In genomic region chr4:134129482-134129881, GRCm38 (mm10) we compare ENCODE assay signal across 8 mouse cellular contexts. TPM values are rescaled to one million over a fixed set of nuclear protein-coding genes. Genes with fewer than 3 reads are reported as not detected.
DNase-seq lines count a peak whose midpoint lies in the region; ATAC-seq and TF ChIP-seq lines count a peak whose summit lies in the region.

No protein-coding gene starts in this region.

- H3K36me3 ChIP-seq in heart, embryonic 10.5 days: peaks cover 29% of the 10 kb centered on the region
- no peaks in the 10 kb centered on the region for H3K36me3 ChIP-seq in forebrain, postnatal 0 days (ENCODE audit: insufficient read depth)
- peaks cover 30% of the 10 kb centered on the region for H3K36me3 ChIP-seq in liver, embryonic 12.5 days

- WGBS in heart, embryonic 10.5 days: 30% methylated on average over 6 of the region's 6 CpGs
- 50% methylated on average over 6 of the region's 6 CpGs for WGBS in forebrain, postnatal 0 days
- WGBS in liver, embryonic 12.5 days (ENCODE audit: insufficient replicate concordance): 21% methylated on average over 6 of the region's 6 CpGs

- H3K4me3 ChIP-seq in heart, embryonic 10.5 days: peak overlapping the region; percentile 75
- no peak overlapping the region for H3K4me3 ChIP-seq in forebrain, postnatal 0 days (ENCODE audit: low read depth, low read length)
- peak overlapping the region; percentile 75 for H3K4me3 ChIP-seq in liver, embryonic 12.5 days

- no peak for ATAC-seq in forebrain, postnatal 0 days
- ATAC-seq in liver, embryonic 12.5 days: no peak
- peak; percentile 55 for ATAC-seq in monocyte, adult 5-6 weeks (replicated peaks; ENCODE audit: insufficient number of reproducible peaks, low FRiP score, low TSS enrichment, poor library complexity, severe bottlenecking)

- no peaks in the 10 kb centered on the region for H3K9me3 ChIP-seq in heart, embryonic 10.5 days
- H3K9me3 ChIP-seq in forebrain, postnatal 0 days (ENCODE audit: low read length): no peaks in the 10 kb centered on the region
- no peaks in the 10 kb centered on the region for H3K9me3 ChIP-seq in liver, embryonic 12.5 days (replicated peaks)

- no peak for DNase-seq in heart, embryonic 10.5 days (ENCODE audit: low spot score)
- no peak for DNase-seq in heart, postnatal 14 days
- peak; percentile 80 for DNase-seq in 416B (ENCODE audit: low read depth)
- no peak for DNase-seq in forebrain, postnatal 0 days
- no peak for DNase-seq in embryo, embryonic 9.5 days (ENCODE audit: extremely low spot score)
- DNase-seq in urinary bladder, postnatal 10 days (ENCODE audit: low spot score): no peak

- TF ChIP-seq CTCF in forebrain, postnatal 0 days (IDR thresholded peaks at IDR 0.05; ENCODE audit: low read depth): no peak

- intact Hi-C loops in heart, postnatal 14 days (cut with DNase I): no loop called here

- H3K9ac ChIP-seq in forebrain, postnatal 0 days: no peak overlapping the region
- H3K9ac ChIP-seq in liver, embryonic 12.5 days: peak overlapping the region; percentile 83

- H3K4me1 ChIP-seq in heart, embryonic 10.5 days: peaks cover 54% of the 10 kb centered on the region
- H3K4me1 ChIP-seq in forebrain, postnatal 0 days (ENCODE audit: insufficient read depth): peaks cover 15% of the 10 kb centered on the region
- peaks cover 63% of the 10 kb centered on the region for H3K4me1 ChIP-seq in liver, embryonic 12.5 days

- H3K27ac ChIP-seq in heart, embryonic 10.5 days: peak overlapping the region; percentile 89; the same call in 1 of the 2 replicates
- no peak overlapping the region for H3K27ac ChIP-seq in forebrain, postnatal 0 days (ENCODE audit: low read depth, low read length)
- peak overlapping the region; percentile 82 for H3K27ac ChIP-seq in liver, embryonic 12.5 days

- no peaks in the 10 kb centered on the region for H3K27me3 ChIP-seq in heart, embryonic 10.5 days (ENCODE audit: insufficient read depth, poor library complexity, severe bottlenecking)
- H3K27me3 ChIP-seq in forebrain, postnatal 0 days (ENCODE audit: insufficient read depth, low read length): no peaks in the 10 kb centered on the region
- no peaks in the 10 kb centered on the region for H3K27me3 ChIP-seq in liver, embryonic 12.5 days (replicated peaks)

- peak overlapping the region; percentile 89 for H3K4me2 ChIP-seq in forebrain, postnatal 0 days (ENCODE audit: low read depth)
- peak overlapping the region; percentile 94 for H3K4me2 ChIP-seq in liver, embryonic 12.5 days

RNA-seq across cellular contexts. Expression of gene Sh3bgrl3, which starts 0.9 kb away (rescaled TPM):
- 188 and 243 TPM in 2 replicates for polyA plus RNA-seq in heart, embryonic 10.5 days (2016; fragmentation: Nextera tagmentation; extraction: Ambion mirVana)
- 10 to 100 TPM; 47.4 to 51.4 TPM for total RNA-seq in heart, postnatal 14 days (2021)
- 124 and 162 TPM in 2 replicates for total RNA-seq in forebrain, postnatal 0 days (2014; rRNA removed)
- 554 and 579 TPM in 2 replicates for polyA plus RNA-seq in forebrain, postnatal 0 days (2015; fragmentation: Nextera tagmentation; extraction: Ambion mirVana)
- 187 and 205 TPM in 2 replicates for polyA plus RNA-seq in liver, embryonic 12.5 days (2016; fragmentation: Nextera tagmentation; extraction: Ambion mirVana)
- total RNA-seq in monocyte, adult 5-6 weeks (2017): 320 to 400 TPM (median 328 TPM) in 3 replicates

RNA-seq across cellular contexts. Expression of gene Ubxn11, which starts 27.1 kb away (rescaled TPM):
- 2.6 and 2.9 TPM in 2 replicates for polyA plus RNA-seq in heart, embryonic 10.5 days (2016; fragmentation: Nextera tagmentation; extraction: Ambion mirVana)
- total RNA-seq in heart, postnatal 14 days (2021): 1 to 10 TPM; 1.4 to 1.7 TPM
- total RNA-seq in forebrain, postnatal 0 days (2014; rRNA removed): 5.5 and 13.7 TPM in 2 replicates
- polyA plus RNA-seq in forebrain, postnatal 0 days (2015; fragmentation: Nextera tagmentation; extraction: Ambion mirVana): 11.0 and 14.3 TPM in 2 replicates
- 3.4 and 3.7 TPM in 2 replicates for polyA plus RNA-seq in liver, embryonic 12.5 days (2016; fragmentation: Nextera tagmentation; extraction: Ambion mirVana)
- 8.5 to 13.7 TPM (median 10.6 TPM) in 3 replicates for total RNA-seq in monocyte, adult 5-6 weeks (2017)

RNA-seq across cellular contexts. Expression of gene Cd52, which starts 34.6 kb away (rescaled TPM):
- 1.7 and 4.2 TPM in 2 replicates for polyA plus RNA-seq in heart, embryonic 10.5 days (2016; fragmentation: Nextera tagmentation; extraction: Ambion mirVana)
- 10 to 100 TPM in 1 of 2 experiments, 1 to 10 TPM in 1; 3.5 to 10.3 TPM for total RNA-seq in heart, postnatal 14 days (2021)
- total RNA-seq in forebrain, postnatal 0 days (2014; rRNA removed): 1.2 and 2.0 TPM in 2 replicates
- polyA plus RNA-seq in forebrain, postnatal 0 days (2015; fragmentation: Nextera tagmentation; extraction: Ambion mirVana): 4.1 and 4.6 TPM in 2 replicates
- 18.5 and 21.5 TPM in 2 replicates for polyA plus RNA-seq in liver, embryonic 12.5 days (2016; fragmentation: Nextera tagmentation; extraction: Ambion mirVana)
- total RNA-seq in monocyte, adult 5-6 weeks (2017): 1,277 to 1,906 TPM (median 1,626 TPM) in 3 replicates

RNA-seq across cellular contexts. Expression of gene Cep85, which starts 57.4 kb away (rescaled TPM):
- polyA plus RNA-seq in heart, embryonic 10.5 days (2016; fragmentation: Nextera tagmentation; extraction: Ambion mirVana): 28.2 and 31.1 TPM in 2 replicates
- total RNA-seq in heart, postnatal 14 days (2021): 10 to 100 TPM; 31.5 to 33.7 TPM
- 11.0 and 14.0 TPM in 2 replicates for total RNA-seq in forebrain, postnatal 0 days (2014; rRNA removed)
- 11.8 and 13.5 TPM in 2 replicates for polyA plus RNA-seq in forebrain, postnatal 0 days (2015; fragmentation: Nextera tagmentation; extraction: Ambion mirVana)
- polyA plus RNA-seq in liver, embryonic 12.5 days (2016; fragmentation: Nextera tagmentation; extraction: Ambion mirVana): 37.5 and 38.0 TPM in 2 replicates
- total RNA-seq in monocyte, adult 5-6 weeks (2017): 21.6 to 36.1 TPM (median 24.2 TPM) in 3 replicates

Comparison
In these comparisons a context has a peak if more than half of its experiments do, and no peak if none do; other contexts are left out.
1. RNA of gene Cd52, which starts 34.6 kb away (total RNA-seq): 1,277 to 1,906 TPM in monocyte, adult 5-6 weeks; 3.5 to 10.3 TPM in heart, postnatal 14 days and 1.2 to 2.0 TPM in forebrain, postnatal 0 days; every median in the first group is over 100 times any median in the second.